Mouse (Mus musculus): ENCODE measurements around the gene Mylk3.

- TF ChIP-seq CTCF (IDR thresholded peaks at IDR 0.05; ENCODE audit: low read depth), result no peak
- 0 out of 2 replicates have a peak, but pooled peaks have one; percentile 10 for TF ChIP-seq EP300 (IDR thresholded peaks at IDR 0.05; ENCODE audit: low read depth)
These were observed 86.6 kb downstream of the Mylk3 start, which contains the start of the genes Orc6 and Vps35 for GRCm38 (mm10) chr8:85299434-85300077.
